Mouse (Mus musculus) heart, embryonic 12.5 days (tissue): Measurements from ENCODE around the gene Naaladl1. TPM values are rescaled to one million over a fixed set of nuclear protein-coding genes. Genes with fewer than 3 reads are reported as not detected.
"Not testable (repeated sequence)": the region's sequence is repeated elsewhere in the genome, so short reads cannot be mapped to it uniquely, and the experiment has no call there.

Experiments used
- ATAC-seq: fragments of 200-750 bp; cut with Nextera tagmentation; 2 replicates; pipeline ENCODE4 v1.8.0; 2017; ENCODE audit warnings: moderate TSS enrichment, moderate library complexity; ENCODE audit not compliant: insufficient number of reproducible peaks, low FRiP score
- H3K27ac ChIP-seq: fragments of 300-500 bp; sonication (generic); 2 replicates; pipeline ENCODE4 v1.5.1; 2016; ENCODE audit warnings: mild to moderate bottlenecking, moderate library complexity; ENCODE audit not compliant: poor library complexity, severe bottlenecking
- H3K27me3 ChIP-seq: fragments of 300-500 bp; sonication (generic); replicated peaks from 2 replicates; pipeline ENCODE4 v1.6.1; 2016; ENCODE audit warnings: mild to moderate bottlenecking, moderate library complexity
- H3K36me3 ChIP-seq: fragments of 300-500 bp; sonication (generic); 2 replicates; pipeline ENCODE4 v1.6.1; 2016; ENCODE audit warnings: mild to moderate bottlenecking, moderate library complexity
- H3K4me1 ChIP-seq: fragments of 300-500 bp; sonication (generic); replicated peaks from 2 replicates; pipeline ENCODE4 v1.6.1; 2016; ENCODE audit warnings: mild to moderate bottlenecking
- H3K4me2 ChIP-seq: fragments of 300-500 bp; sonication (generic); 2 replicates; pipeline ENCODE4 v1.6.1; 2016; ENCODE audit warnings: mild to moderate bottlenecking, moderate library complexity
- H3K4me3 ChIP-seq: fragments of 300-500 bp; sonication (generic); 2 replicates; pipeline ENCODE4 v1.5.1; 2016; ENCODE audit warnings: mild to moderate bottlenecking
- H3K9ac ChIP-seq: fragments of 300-500 bp; sonication (generic); 2 replicates; pipeline ENCODE4 v1.6.1; 2016; ENCODE audit warnings: mild to moderate bottlenecking, moderate library complexity
- H3K9me3 ChIP-seq: fragments of 300-500 bp; sonication (generic); replicated peaks from 2 replicates; pipeline ENCODE4 v1.6.1; 2016; ENCODE audit warnings: mild to moderate bottlenecking, moderate library complexity
- WGBS: fragments of 180-500 bp; shearing (Covaris S2); methylation state at CpG from one replicate; pipeline ENCODE4 v1.1.7; 2016; 5-methylcytosine and 5-hydroxymethylcytosine counted together
- polyA plus RNA-seq: library from polyadenylated mRNA; unstranded; fragments of >200 nt; fragmentation: Nextera tagmentation; extraction: Ambion mirVana; gene quantifications from 2 replicates; pipeline ENCODE4 v1.2.1, GENCODE M21; 2016

Naaladl1 gene
- polyA plus RNA-seq, 1 experiment from 2014 or later = 0.22 TPM

DNA sequence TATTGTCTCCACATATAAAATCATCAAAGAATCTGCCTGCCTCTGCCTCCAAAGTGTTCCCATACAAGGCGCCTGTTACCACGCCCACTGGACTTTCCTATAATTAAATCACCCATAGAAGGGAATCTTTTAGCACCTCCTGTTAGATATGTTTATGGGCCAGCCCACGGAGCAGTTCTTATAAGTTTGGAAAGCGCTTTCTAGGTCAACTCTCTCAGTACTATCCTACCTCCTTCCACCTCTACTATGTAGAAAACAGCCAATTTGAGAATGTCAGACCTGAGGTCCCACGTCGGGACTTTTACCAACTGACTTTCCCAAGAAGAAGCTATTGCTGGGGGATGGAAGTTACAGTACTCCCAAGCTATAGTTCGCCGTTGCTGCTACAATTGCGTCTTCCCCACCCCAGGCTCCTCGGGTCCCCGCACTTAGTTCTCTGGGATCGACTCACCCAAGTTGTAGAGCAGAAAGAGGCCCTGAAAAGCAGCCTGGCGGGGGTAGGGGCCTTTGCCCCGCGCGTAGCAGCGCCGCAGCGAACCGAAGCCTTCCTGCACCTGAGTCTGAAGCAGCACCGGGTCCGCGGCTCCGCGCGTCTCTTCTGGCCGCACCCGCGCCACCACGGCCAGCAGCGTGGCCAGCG lies 11.9 kb downstream of the Naaladl1 start:
- Histone ChIP-seq H3K4me2 (peak overlapping the region; percentile 77), H3K36me3 (peaks cover 42% of the 10 kb centered on the region), H3K4me3 (peak overlapping the region; percentile 70), H3K27me3 (no peaks in the 10 kb centered on the region), H3K9me3 (no peaks in the 10 kb centered on the region), H3K9ac (peak overlapping the region; percentile 86), H3K27ac (peak overlapping the region; percentile 92), H3K4me1 (peaks cover 25% of the 10 kb centered on the region)
- ATAC-seq = no peak
- WGBS = 5% methylated on average over 32 of the region's 32 CpGs

DNA sequence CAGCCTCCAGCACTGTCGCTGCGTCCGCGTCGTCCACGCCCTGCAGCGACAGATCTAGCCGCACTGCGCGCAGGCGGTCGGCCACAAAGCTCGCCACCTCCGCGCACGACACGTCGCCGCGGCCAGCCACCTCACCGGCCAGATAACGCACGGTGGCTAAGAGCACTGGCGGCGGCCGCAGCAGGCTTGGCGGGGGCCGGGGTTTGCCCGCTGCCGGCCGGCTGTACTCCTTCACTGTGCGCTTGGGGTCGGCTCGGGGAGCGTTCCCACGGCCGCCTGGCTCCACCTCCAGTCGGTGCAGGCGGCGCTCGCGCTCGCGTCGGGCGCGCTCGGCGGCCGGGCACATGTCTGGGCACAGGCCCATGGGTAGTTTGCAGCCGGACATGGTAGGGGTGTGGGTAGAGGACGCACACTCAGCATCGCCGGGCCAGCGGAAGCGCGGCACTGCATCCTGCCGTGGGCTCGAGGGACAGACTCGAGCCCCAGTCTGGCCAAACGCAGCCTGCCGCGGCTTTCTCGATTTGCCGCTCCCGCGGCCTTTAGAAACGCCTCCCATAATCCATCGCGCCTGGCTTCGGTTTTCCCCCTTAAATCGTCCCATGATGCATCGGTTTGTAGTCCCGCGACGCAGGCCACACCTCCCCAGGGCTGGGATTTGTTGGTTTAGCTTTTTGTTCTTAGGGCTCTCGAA lies 12.5 kb downstream of the Naaladl1 start, which contains the start of gene Sac3d1:
Gene Sac3d1 (minus strand): TSS at position 665 of the 691 bp plus-strand sequence.
- under 1% methylated on average over 77 of the region's 77 CpGs for WGBS
- no peaks in the 10 kb centered on the region for H3K9me3 ChIP-seq
- peak within 1 kb of the TSS; percentile 92 for H3K27ac ChIP-seq

GRCm38 (mm10) chr19:6118677-6119185 lies 13.1 kb downstream of the Naaladl1 start:
- H3K27ac ChIP-seq = peak overlapping the region; percentile 92
- H3K4me3 ChIP-seq = peak overlapping the region; percentile 70
- peak overlapping the region; percentile 86 for H3K9ac ChIP-seq
- peak overlapping the region; percentile 77 for H3K4me2 ChIP-seq
- H3K36me3 ChIP-seq = peaks cover 39% of the 10 kb centered on the region
- no peaks in the 10 kb centered on the region for H3K27me3 ChIP-seq
- WGBS = 2% methylated on average over 8 of the region's 8 CpGs
- peaks cover 25% of the 10 kb centered on the region for H3K4me1 ChIP-seq
- no peaks in the 10 kb centered on the region for H3K9me3 ChIP-seq
- ATAC-seq = peak; percentile 1; the same call in 1 of the 2 replicates

More for the DNA sequence above, 12.5 kb downstream of the Naaladl1 start, which contains the start of gene Sac3d1:
- peak within 1 kb of the TSS; percentile 70 for H3K4me3 ChIP-seq
- peak within 1 kb of the TSS; percentile 77 for H3K4me2 ChIP-seq
- H3K4me1 ChIP-seq = peaks cover 25% of the 10 kb centered on the region
- no peaks in the 10 kb centered on the region for H3K27me3 ChIP-seq
- peak; percentile 85 for ATAC-seq
- peaks cover 38% of the 10 kb centered on the region for H3K36me3 ChIP-seq
- H3K9ac ChIP-seq = peak within 1 kb of the TSS; percentile 86

DNA sequence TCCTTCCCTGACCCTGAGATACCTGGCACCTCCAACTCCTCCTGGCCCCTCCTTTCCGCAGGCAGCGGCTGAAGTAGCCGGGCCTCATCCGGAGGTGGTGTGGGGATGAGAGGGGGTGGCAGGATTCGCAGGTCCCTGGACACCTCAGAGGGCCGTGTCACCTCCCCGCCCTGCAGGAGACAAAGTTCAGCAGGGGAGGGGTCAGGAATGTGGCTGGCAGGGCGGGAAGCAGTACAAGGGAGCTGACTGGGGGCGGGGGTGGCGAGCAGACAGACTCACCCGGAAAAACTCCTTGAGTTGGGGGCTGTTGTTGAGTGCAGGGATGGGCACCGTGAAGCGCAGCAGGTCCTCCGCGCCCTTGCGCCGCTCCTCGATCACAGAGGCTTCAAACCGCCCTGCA lies 16.2 kb downstream of the Naaladl1 start:
- no peak for ATAC-seq
- Histone ChIP-seq H3K9ac (peak overlapping the region; percentile 37; the same call in 1 of the 2 replicates), H3K4me3 (no peak overlapping the region), H3K9me3 (no peaks in the 10 kb centered on the region), H3K4me1 (peaks cover 16% of the 10 kb centered on the region), H3K27me3 (no peaks in the 10 kb centered on the region), H3K36me3 (peaks cover 16% of the 10 kb centered on the region; the same call in 1 of the 2 replicates), H3K4me2 (peak overlapping the region; percentile 38), H3K27ac (no peak overlapping the region)
- 22% methylated on average over 16 of the region's 19 CpGs for WGBS

DNA sequence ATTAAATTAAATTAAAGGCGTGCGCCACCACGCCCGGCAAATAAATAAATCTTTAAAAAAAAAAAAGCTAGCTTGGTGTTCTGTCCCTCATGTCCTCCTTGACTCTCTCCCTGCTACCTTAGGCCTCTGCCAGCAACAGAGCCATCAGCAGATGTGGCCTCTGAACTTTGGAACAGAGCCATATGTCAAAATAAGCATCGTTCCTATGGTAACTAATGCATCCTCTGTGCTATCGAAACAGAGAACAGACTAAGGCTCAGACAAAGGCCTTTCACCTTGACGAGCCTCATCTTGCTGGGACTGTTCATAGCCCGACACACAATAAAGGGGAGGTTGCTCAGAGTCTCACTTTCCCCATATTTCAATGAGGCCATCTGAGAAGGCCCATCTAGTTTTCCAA lies 17.7 kb downstream of the Naaladl1 start:
- Histone ChIP-seq H3K9me3 (no peaks in the 10 kb centered on the region), H3K27me3 (no peaks in the 10 kb centered on the region), H3K4me1 (peaks cover 11% of the 10 kb centered on the region), H3K36me3 (peaks cover 16% of the 10 kb centered on the region; the same call in 1 of the 2 replicates), H3K4me3 (no peak overlapping the region), H3K4me2 (no peak overlapping the region), H3K27ac (no peak overlapping the region), H3K9ac (no peak overlapping the region)
- 83% methylated on average over 8 of the region's 8 CpGs for WGBS
- ATAC-seq = no peak

GRCm38 (mm10) chr19:6124898-6125297 lies 19.3 kb downstream of the Naaladl1 start:
- H3K9me3 ChIP-seq = no peaks in the 10 kb centered on the region
- peaks cover 5% of the 10 kb centered on the region for H3K4me1 ChIP-seq
- ATAC-seq = no peak
- no peak overlapping the region for H3K4me2 ChIP-seq
- H3K9ac ChIP-seq = no peak overlapping the region
- H3K36me3 ChIP-seq = peaks cover 16% of the 10 kb centered on the region; the same call in 1 of the 2 replicates
- H3K27ac ChIP-seq = no peak overlapping the region
- H3K4me3 ChIP-seq = no peak overlapping the region
- WGBS = 67% methylated on average over 2 of the region's 2 CpGs
- H3K27me3 ChIP-seq = no peaks in the 10 kb centered on the region

- Histone ChIP-seq H3K9me3 (no peaks in the 10 kb centered on the region), H3K4me3 (no peak overlapping the region), H3K4me2 (no peak overlapping the region), H3K9ac (no peak overlapping the region), H3K27me3 (no peaks in the 10 kb centered on the region), H3K4me1 (peaks cover 5% of the 10 kb centered on the region), H3K36me3 (peaks cover 7% of the 10 kb centered on the region; the same call in 1 of the 2 replicates), H3K27ac (no peak overlapping the region)
- ATAC-seq = no peak
- 21% methylated on average over 4 of the region's 4 CpGs for WGBS
These were observed 20.7 kb downstream of the Naaladl1 start for GRCm38 (mm10) chr19:6126289-6126688.

GRCm38 (mm10) chr19:6126789-6127580 lies 21.4 kb downstream of the Naaladl1 start:
- no peaks in the 10 kb centered on the region for H3K27me3 ChIP-seq
- peaks cover under 1% of the 10 kb centered on the region for H3K4me1 ChIP-seq
- H3K9me3 ChIP-seq = no peaks in the 10 kb centered on the region
- H3K4me3 ChIP-seq = peak overlapping the region; percentile 68
- H3K9ac ChIP-seq = peak overlapping the region; percentile 76
- WGBS = 66% methylated on average over 10 of the region's 10 CpGs
- peak overlapping the region; percentile 94 for H3K27ac ChIP-seq
- ATAC-seq = no peak
- peak overlapping the region; percentile 73 for H3K4me2 ChIP-seq
- peaks cover 7% of the 10 kb centered on the region; the same call in 1 of the 2 replicates for H3K36me3 ChIP-seq

DNA sequence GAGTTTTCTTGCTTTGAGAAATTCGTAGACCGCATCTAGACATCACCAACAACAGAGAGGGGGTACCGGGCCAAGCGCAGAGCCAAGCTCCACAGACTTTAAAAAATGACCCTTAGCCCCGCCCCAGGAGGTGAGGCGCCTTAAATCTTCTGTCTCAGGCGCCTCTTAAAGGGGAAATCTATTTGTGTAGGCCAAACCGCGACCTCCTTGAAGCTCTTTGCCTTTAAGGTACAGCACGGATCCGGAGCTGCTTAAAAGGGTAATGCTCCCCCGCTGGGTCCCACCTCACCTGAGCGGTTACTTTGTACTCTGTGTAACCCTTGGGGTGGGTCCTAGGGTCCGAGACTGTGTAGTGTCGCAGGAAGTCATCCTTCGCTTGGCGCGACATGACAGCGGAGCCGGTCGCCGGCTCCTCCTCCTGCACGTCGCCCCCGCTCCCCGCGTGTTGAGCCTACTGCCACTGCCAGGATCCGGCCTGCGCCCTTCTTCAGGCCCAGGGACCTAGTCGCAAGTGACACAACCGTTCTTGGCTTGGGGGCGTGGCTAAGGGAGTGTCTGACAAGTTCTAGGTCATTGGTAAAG lies 22.3 kb downstream of the Naaladl1 start, which contains the start of gene Snx15:
Gene Snx15 (minus strand): TSS at position 545 of the 582 bp plus-strand sequence.
- ATAC-seq = peak; percentile 93
- peak within 1 kb of the TSS; percentile 94 for H3K27ac ChIP-seq
- no peaks in the 10 kb centered on the region for H3K9me3 ChIP-seq
- H3K4me2 ChIP-seq = peak within 1 kb of the TSS; percentile 73
- H3K36me3 ChIP-seq = peaks cover 5% of the 10 kb centered on the region; the same call in 1 of the 2 replicates
- 0% methylated on average over 32 of the region's 32 CpGs for WGBS
- H3K9ac ChIP-seq = peak within 1 kb of the TSS; percentile 76
- H3K27me3 ChIP-seq = no peaks in the 10 kb centered on the region
- no peaks in the 10 kb centered on the region; the same call in 1 of the 2 replicates for H3K4me1 ChIP-seq
- peak within 1 kb of the TSS; percentile 68 for H3K4me3 ChIP-seq

GRCm38 (mm10) chr19:6130414-6131128 lies 25.0 kb downstream of the Naaladl1 start:
- H3K4me2 ChIP-seq, H3K27ac ChIP-seq, H3K9me3 ChIP-seq, H3K4me3 ChIP-seq, H3K27me3 ChIP-seq, H3K9ac ChIP-seq, ATAC-seq, H3K4me1 ChIP-seq: not testable (repeated sequence)
- WGBS = 70% methylated on average over 7 of the region's 7 CpGs
- peaks cover 14% of the 10 kb centered on the region for H3K36me3 ChIP-seq
